Mouse (Mus musculus): ENCODE measurements around the gene Pknox1. TPM values are rescaled to one million over a fixed set of nuclear protein-coding genes. Genes with fewer than 3 reads are reported as not detected.
"Not testable (repeated sequence)": the region's sequence is repeated elsewhere in the genome, so short reads cannot be mapped to it uniquely, and the experiment has no call there.

Gene Pknox1
- total and polyA plus RNA-seq, 3 experiments: 17.2 to 24.3 (median 20.6) TPM

DNA sequence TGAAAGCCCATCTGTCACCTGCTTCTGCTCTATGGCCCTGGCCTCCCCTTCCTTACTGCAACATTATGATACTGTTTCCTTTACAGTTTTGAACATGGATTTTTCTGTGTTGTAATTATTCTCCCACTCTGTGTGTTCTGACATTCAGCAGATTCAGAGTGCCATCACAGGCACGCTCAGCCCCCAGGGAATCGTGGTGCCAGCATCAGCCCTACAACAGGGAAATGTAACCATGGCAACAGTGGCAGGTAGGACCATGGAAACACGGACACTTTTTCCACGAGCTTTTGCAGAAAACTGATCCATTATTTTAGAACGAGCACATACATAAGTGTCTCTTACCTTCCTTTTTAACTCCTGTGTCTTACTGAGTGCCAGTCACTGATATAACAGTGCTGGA, 30.5 kb downstream of the Pknox1 start:
- DNase-seq: no peak

- DNase-seq: no peak
These were observed 33.4 kb downstream of the Pknox1 start for GRCm38 (mm10) chr17:31597957-31598356.

- no peak for DNase-seq
These were observed 34.1 kb downstream of the Pknox1 start for GRCm38 (mm10) chr17:31598593-31598992.

- no peak for DNase-seq
These were observed 41.9 kb downstream of the Pknox1 start for GRCm38 (mm10) chr17:31606424-31606823.

GRCm38 (mm10) chr17:31607256-31607951, 42.9 kb downstream of the Pknox1 start:
- DNase-seq: no peak

GRCm38 (mm10) chr17:31609173-31609572, 44.6 kb downstream of the Pknox1 start:
- DNase-seq: not testable (repeated sequence)

DNA sequence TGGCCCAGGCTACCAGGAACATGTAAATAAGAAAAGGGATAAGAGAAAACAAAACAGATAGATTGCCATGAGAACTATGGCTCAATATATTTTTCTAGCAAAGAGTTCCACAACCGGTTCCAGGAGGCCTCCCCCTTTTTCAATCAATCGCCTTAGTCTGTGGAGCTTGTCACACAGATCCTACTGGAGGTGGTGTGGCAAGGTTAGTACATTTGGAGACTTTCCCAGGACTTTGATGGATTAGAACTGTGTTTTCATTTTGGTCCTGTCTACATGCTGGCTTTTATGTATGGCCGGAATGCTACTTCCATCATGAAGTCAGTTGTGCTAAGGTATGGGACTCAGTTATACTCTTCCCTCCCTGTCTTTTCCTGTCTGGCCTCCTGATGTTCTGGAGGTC, 45.4 kb downstream of the Pknox1 start:
- DNase-seq: no peak

- DNase-seq: no peak
These were observed 48.7 kb downstream of the Pknox1 start for GRCm38 (mm10) chr17:31613086-31613755.

DNA sequence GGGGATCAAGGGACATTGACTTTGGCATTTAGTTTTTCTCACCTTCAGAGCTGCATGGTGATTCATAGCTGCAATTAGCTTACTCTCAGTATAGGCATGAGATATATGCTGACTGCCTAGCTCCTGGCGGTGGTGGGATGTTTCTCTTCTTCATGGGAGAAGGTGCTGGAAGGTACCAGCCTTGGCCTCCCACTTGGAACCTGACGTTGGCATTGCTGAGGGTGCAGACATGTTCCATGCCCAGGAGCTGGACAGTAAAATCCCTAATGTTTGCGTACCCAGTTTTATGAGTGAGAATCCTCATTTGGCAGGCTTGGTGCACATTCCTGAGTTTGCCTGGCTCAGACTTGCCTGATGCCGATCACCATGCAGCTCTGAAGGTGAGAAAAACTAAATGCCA, 58.6 kb downstream of the Pknox1 start:
- DNase-seq: no peak

DNA sequence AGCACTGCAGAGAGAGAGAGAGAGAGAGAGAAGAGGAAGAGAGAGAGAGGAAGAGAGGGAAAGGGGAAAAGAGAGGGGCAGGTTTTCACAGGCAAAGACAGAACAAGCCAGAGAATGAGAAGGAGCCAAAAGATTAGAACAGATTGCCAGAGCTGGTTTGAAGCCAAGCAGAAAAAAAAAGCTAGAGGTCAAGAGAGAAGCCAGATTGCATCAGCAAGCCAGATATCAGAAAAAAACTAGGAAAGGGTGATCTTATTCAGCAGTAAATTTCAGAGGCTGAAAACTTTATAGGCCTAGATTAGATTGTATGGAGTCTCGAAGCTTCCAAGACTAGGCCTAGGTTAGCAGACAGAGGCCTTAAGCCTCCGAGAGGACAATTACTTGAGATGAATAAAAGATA, 63.4 kb downstream of the Pknox1 start:
- DNase-seq: no peak

DNA sequence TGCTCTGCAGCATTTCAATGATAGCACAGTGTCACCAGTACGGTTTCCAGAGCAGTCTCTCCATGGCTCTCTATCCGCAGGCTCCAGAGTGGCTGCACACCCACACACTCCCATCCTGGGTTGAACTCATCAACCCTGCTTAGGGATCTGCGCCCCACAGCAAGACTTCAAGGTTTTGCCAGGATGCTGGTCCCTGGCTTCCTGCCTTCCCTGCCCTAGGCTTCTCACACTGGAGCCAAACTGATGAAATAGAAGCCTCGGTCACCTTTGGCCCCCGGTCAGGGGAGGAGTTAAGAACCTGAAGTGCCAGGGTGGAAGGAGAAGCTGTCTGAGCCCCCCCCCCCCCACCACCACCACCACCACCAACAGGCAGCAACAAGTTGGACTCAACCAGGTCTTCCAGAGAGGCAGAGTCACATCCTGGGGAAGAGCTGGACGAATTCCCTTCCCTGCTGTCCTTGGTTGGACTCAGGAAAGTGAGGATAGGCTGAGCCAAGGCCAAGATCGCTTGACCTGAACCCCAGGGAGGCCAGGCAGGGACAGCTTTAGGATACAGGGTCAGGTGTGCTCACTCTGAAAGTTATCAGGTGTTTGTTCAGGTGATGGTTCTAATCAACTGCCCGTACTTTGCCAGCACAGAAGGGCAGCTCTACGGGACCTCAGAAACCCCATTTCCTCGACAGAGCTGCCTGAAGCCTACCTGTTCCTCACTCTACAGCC, 66.7 kb downstream of the Pknox1 start:
- no peak for DNase-seq

DNA sequence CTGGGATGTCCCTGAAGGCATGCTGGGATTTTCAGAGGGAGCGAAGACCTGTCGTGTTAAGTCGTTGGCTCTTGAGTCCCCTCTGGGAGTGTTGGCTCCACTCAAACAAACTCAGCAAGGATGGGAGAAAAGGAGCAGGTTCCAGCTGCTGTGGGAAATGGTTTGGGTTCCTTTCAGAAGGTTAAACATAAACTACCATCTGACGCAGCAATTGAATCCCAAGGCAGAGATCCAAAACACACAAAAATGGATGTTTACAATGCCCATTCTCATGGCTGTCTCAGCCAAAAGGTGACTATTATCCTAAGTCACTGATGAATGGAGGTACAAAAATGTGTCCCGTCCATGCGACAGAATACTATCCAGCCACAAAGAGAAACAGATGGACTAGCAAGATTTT, 68.5 kb downstream of the Pknox1 start:
- DNase-seq: no peak

GRCm38 (mm10) chr17:31634896-31635295, 70.4 kb downstream of the Pknox1 start:
- no peak for DNase-seq

- no peak for DNase-seq
These were observed 71.2 kb downstream of the Pknox1 start for GRCm38 (mm10) chr17:31635781-31636180.

DNA sequence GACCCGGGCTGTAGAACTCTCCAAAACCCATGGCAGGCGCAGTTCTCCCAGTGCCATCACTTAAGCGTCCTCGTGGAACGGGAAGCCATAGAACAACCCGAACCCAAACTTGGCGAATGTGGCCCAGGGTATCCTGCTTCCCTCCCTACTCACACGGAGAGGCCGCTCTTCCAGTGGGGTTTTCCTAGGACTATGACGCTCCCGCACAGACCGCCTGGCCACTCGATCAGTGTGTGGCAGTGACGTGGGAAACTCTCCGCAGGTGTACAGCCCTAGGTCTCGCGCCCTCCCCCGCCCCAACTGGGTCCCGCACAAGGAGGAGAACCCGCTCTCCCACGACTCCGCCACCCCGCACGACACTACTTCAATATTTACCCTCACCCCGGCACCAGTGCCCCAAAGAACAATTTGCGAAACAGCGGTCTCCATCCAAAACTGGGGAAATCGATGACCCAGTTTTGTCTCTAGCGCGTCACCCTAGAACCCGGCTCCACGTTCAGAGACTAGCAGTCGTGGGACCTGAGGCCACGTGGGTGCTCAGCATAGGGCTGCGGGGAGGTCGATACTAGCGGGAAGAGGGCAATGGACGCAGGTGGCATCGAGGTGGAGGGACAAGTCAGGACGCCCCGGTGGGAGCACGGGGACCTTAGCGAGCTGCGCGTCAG, 71.9 kb downstream of the Pknox1 start:
- DNase-seq: peak; percentile 44

DNA sequence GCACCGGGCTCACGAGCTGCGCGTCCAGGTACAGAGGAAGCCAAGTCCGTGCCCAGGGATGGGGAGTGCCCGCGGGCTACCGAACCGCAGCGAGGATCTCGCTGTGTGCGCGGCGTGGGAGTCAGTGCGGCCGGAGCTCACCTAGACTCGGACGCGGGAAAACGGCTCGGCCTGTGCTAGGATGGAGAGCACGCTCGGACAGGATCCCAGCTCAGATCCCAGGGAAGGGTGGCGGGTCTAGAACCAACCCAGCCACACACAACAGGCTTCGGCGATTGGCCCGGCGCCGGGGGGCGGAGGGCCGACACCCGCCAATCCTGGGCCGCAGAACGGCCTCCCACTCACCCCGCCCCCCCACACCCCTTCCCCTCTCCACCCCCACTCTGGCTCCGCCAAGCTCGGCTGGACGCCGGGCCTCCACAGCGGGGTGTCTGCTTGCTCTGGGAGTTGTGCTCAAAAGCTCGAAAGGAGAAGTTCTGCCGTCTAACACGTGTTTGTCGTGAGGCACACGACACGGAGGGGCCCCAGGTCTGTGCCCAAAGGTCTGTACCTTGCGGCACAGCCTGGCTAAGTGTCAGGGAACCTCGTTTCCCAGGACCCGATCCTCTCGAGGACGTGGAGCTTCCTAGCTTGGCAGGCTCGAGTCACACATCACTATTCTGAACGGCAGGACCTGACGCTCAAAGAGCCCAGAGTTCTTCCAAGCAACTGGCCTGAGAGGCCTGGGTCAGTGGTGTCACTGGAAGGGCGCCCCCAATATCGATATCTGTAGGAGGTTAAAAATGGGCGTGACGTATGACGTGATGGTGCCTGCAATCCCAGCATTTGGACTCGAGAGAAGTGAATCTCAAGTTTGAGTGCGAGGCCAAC, 72.6 kb downstream of the Pknox1 start, which contains the start of gene Cbs:
TSS of gene Cbs (minus strand) at position 297 of the 870 bp plus-strand sequence.
- peak; percentile 92 for DNase-seq

- DNase-seq: peak; percentile 46
These were observed 73.5 kb downstream of the Pknox1 start for GRCm38 (mm10) chr17:31637866-31638570.

GRCm38 (mm10) chr17:31639651-31640050, 75.1 kb downstream of the Pknox1 start:
- no peak for DNase-seq

DNA sequence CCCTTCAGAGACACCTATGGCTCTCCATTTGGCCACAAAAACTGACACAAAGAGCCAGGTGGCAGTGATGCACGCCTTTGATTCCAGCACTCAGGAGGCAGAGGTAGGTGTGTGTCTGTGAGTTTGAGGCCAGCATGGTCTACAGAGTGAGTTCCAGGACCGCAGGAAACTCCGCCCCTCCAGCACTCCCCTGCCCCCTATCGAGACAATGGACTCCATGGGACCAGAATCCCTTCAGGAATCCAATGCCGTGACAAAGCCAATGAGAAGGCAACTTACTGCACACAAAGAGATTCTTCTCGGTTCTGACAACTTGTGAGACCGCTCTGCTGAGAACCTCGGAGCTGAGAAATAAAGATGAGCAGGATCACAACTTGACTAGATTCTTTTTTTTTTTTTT, 77.8 kb downstream of the Pknox1 start:
- no peak for DNase-seq

GRCm38 (mm10) chr17:31642913-31643312, 78.4 kb downstream of the Pknox1 start:
- no peak for DNase-seq

Measured in adrenal gland, adult 2 months (tissue).